Mouse (Mus musculus): Measurements from ENCODE around the gene Nudt17.
A peak's percentile ranks its signal among the peaks of the same experiment; 100 is the strongest.

GRCm38 (mm10) chr3:96704778-96705177 lies 3.6 kb downstream of the Nudt17 start:
- TF ChIP-seq CTCF (IDR thresholded peaks at IDR 0.05; ENCODE audit: extremely low read depth, insufficient read depth, insufficient read length, insufficient replicate concordance) (peak; percentile 15; the same call in 1 of the 2 replicates), POLR2A (IDR thresholded peaks at IDR 0.05; ENCODE audit: low read depth, low read length) (no peak)
